Mouse (Mus musculus): Measurements from ENCODE around the gene Rbms1. TPM values are rescaled to one million over a fixed set of nuclear protein-coding genes. Genes with fewer than 3 reads are reported as not detected.

Rbms1 gene
- total and polyA plus RNA-seq, 3 experiments = 10.1 to 27.4 TPM; not detected in 1

DNA sequence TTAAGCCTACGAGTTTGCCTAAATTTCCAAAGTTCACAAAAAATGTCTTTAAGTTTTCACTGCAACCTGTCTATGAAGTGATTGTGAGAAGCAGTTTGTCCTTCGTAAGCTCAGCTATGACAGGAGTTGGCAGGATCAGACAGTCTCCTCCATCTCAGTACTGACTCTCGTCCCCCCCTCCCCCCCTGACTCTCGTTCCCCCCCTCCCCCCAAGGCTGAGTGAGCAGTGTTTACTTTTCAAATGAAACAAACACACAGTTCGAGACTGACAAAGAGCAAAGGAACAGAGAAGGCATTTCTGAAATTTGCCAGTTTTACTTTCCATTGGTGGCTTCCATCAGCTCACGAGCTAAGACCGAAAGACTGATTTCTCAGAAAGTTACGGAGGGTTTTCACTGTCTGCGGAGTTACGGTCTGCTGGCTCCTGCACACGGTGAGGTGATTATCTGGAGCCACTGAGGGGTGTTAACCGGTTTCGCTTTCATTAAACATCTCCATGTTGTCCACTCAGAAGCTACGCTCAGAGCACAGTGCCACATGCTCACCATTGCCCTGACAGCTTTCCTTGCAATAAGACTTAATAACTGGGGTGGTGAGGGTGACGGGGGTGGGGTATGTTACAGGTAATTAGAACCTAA is 162.0 kb downstream of the Rbms1 start:
- Histone ChIP-seq H3K27me3 (ENCODE audit: control insufficient read depth in 1 of 2, insufficient read depth in 2 of 2, low read length in 2 of 2) (no peaks in the 10 kb centered on the region), H3K4me3 (ENCODE audit: control insufficient read depth in 1 of 2, insufficient read depth in 1 of 2, low read depth in 2 of 2, low read length in 2 of 2) (no peak overlapping the region), H3K79me2 (ENCODE audit: control insufficient read depth, insufficient read depth, low read length, poor library complexity) (no peaks in the 10 kb centered on the region), H3K36me3 (ENCODE audit: control insufficient read depth in 1 of 2, insufficient read depth in 2 of 2, low read length in 2 of 2) (no peaks in the 10 kb centered on the region), H3K4me1 (ENCODE audit: control insufficient read depth in 1 of 2, insufficient read depth in 2 of 2, low read length in 2 of 2) (no peaks in the 10 kb centered on the region), H3K9me3 (replicated peaks; ENCODE audit: insufficient read depth, low read length) (no peaks in the 10 kb centered on the region), H3K27ac (ENCODE audit: control insufficient read depth, low read depth, low read length) (no peak overlapping the region), H3K9ac (ENCODE audit: control insufficient read depth, low read depth, low read length, poor library complexity, severe bottlenecking) (no peak overlapping the region)
- no peak for TF ChIP-seq USF2 (IDR thresholded peaks at IDR 0.05; ENCODE audit: borderline replicate concordance in 1 of 2, insufficient read depth in 1 of 2, low read depth in 1 of 2, low read length in 2 of 2)
- no peak for TF ChIP-seq POLR2A (IDR thresholded peaks at IDR 0.05; ENCODE audit: control insufficient read depth in 1 of 2, insufficient read depth in 1 of 2, low read depth in 1 of 2, low read length in 2 of 2, poor library complexity in 1 of 2)
- TF ChIP-seq ETS1 (IDR thresholded peaks at IDR 0.05; ENCODE audit: low read depth, low read length) = no peak
- TF ChIP-seq CHD2 (IDR thresholded peaks at IDR 0.05; ENCODE audit: low read length) = no peak
- no peak for TF ChIP-seq MEF2A (IDR thresholded peaks at IDR 0.05; ENCODE audit: extremely low read depth, insufficient replicate concordance, low read depth, low read length, poor library complexity, severe bottlenecking)
- TF ChIP-seq RAD21 (IDR thresholded peaks at IDR 0.05; ENCODE audit: low read depth, low read length) = no peak
- TF ChIP-seq SIN3A (IDR thresholded peaks at IDR 0.05; ENCODE audit: low read length) = no peak
- TF ChIP-seq MXI1 (IDR thresholded peaks at IDR 0.05; ENCODE audit: low read depth, low read length) = no peak
- TF ChIP-seq ZKSCAN1 (IDR thresholded peaks at IDR 0.05; ENCODE audit: low read depth, low read length) = no peak
- no peak for TF ChIP-seq ZMIZ1 (IDR thresholded peaks at IDR 0.05; ENCODE audit: low read depth, low read length)
- no peak for TF ChIP-seq GATA1 (IDR thresholded peaks at IDR 0.05; ENCODE audit: low read depth, low read length)
- no peak for TF ChIP-seq E2F4 (IDR thresholded peaks at IDR 0.05; ENCODE audit: borderline replicate concordance, low read depth, low read length)
- TF ChIP-seq POLR2AphosphoS2 (IDR thresholded peaks at IDR 0.05; ENCODE audit: low read length) = no peak
- TF ChIP-seq TAL1 (IDR thresholded peaks at IDR 0.05; ENCODE audit: low read length) = no peak
- TF ChIP-seq JUND (IDR thresholded peaks at IDR 0.05; ENCODE audit: low read depth, low read length) = no peak
- TF ChIP-seq EP300 (IDR thresholded peaks at IDR 0.05; ENCODE audit: low read depth in 1 of 2, low read length in 2 of 2) = no peak
- TF ChIP-seq SMC3 (IDR thresholded peaks at IDR 0.05; ENCODE audit: low read depth, low read length) = no peak
- TF ChIP-seq MAX (IDR thresholded peaks at IDR 0.05; ENCODE audit: low read length) = no peak
- TF ChIP-seq CHD1 (IDR thresholded peaks at IDR 0.05; ENCODE audit: low read depth, low read length) = no peak
- DNase-seq (ENCODE audit: low read depth, low spot score) = no peak

DNA sequence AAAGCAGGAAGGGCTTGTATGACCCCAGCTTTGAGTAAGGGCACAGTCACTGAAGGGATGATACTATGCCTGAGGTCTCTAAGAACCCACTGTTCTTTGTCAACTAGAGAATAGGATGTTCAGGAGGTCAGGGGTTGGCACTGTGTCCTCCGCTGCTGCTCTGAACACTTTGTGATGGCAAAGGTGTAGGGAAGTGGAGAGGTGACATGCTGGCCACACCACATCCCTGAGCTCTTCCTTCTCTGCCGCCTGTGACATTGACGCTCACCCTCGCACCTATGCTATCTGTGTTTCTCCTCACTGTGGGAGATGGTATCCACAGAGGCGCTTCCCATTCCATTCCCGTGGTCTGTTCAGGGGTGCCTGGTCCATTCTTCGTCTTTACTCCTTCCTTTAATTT is 163.2 kb downstream of the Rbms1 start:
- H3K27me3 ChIP-seq (ENCODE audit: control insufficient read depth in 1 of 2, insufficient read depth in 2 of 2, low read length in 2 of 2) = no peaks in the 10 kb centered on the region
- no peak overlapping the region for H3K9ac ChIP-seq (ENCODE audit: control insufficient read depth, low read depth, low read length, poor library complexity, severe bottlenecking)
- no peaks in the 10 kb centered on the region for H3K4me1 ChIP-seq (ENCODE audit: control insufficient read depth in 1 of 2, insufficient read depth in 2 of 2, low read length in 2 of 2)
- no peak for DNase-seq (ENCODE audit: low read depth, low spot score)
- TF ChIP-seq CHD2 (IDR thresholded peaks at IDR 0.05; ENCODE audit: low read length) (no peak), TCF12 (IDR thresholded peaks at IDR 0.05; ENCODE audit: low read depth, low read length) (no peak), POLR2AphosphoS2 (IDR thresholded peaks at IDR 0.05; ENCODE audit: low read length) (no peak), E2F4 (IDR thresholded peaks at IDR 0.05; ENCODE audit: borderline replicate concordance, low read depth, low read length) (no peak), JUND (IDR thresholded peaks at IDR 0.05; ENCODE audit: low read depth, low read length) (no peak), USF2 (IDR thresholded peaks at IDR 0.05; ENCODE audit: borderline replicate concordance in 1 of 2, insufficient read depth in 1 of 2, low read depth in 1 of 2, low read length in 2 of 2) (no peak), SMC3 (IDR thresholded peaks at IDR 0.05; ENCODE audit: low read depth, low read length) (no peak), ZKSCAN1 (IDR thresholded peaks at IDR 0.05; ENCODE audit: low read depth, low read length) (no peak), MYC (IDR thresholded peaks at IDR 0.05; ENCODE audit: low read depth, low read length) (no peak), TAL1 (IDR thresholded peaks at IDR 0.05; ENCODE audit: low read length) (no peak)
- H3K79me2 ChIP-seq (ENCODE audit: control insufficient read depth, insufficient read depth, low read length, poor library complexity) = no peaks in the 10 kb centered on the region
- H3K9me3 ChIP-seq (replicated peaks; ENCODE audit: insufficient read depth, low read length) = no peaks in the 10 kb centered on the region
- H3K4me3 ChIP-seq (ENCODE audit: control insufficient read depth in 1 of 2, insufficient read depth in 1 of 2, low read depth in 2 of 2, low read length in 2 of 2) = no peak overlapping the region
- H3K36me3 ChIP-seq (ENCODE audit: control insufficient read depth in 1 of 2, insufficient read depth in 2 of 2, low read length in 2 of 2) = no peaks in the 10 kb centered on the region
- no peak overlapping the region for H3K27ac ChIP-seq (ENCODE audit: control insufficient read depth, low read depth, low read length)
